Mouse (Mus musculus): Measurements from ENCODE around the gene Tdrd9.
"Not testable (repeated sequence)": the region's sequence is repeated elsewhere in the genome, so short reads cannot be mapped to it uniquely, and the experiment has no call there.

The Tdrd9 gene

DNA sequence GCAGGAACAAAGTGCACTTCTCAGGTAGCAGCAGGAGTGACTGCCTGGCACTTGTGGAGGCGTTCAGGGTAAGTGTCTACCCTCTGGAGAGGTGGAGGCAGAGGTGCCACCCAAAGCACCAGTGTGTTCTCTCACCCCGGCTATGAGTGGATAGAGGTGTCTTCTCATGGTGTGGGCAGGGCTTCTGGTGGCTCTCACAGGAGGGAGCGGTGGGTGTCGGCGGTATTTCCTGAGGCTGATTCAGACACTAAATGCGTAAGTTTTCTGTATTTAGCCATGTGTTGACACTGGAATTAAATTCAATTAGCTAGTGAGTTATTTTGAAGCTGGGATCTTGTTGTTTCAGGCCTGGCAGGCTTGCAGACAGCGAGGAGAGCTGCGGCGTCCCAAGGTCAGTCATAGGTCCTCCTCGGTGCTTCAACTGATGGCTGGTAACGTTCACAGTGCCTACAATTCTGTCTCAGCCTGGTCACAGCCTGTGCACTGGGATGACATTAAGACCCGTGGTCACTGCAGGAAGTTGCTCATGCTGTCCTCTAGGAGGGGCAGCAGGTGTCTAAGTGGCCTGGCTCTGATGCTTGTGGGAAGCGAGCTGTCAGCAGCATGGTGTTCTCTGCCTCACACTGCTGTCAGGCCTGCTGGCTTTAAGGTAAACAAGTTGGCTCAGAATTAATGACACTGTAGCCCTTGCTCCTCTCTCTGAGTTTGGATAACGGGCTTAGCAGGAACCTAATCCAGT, 54.7 kb downstream of the Tdrd9 start:
- DNase-seq (ENCODE audit: low spot score in 2 of 2) = no peak

GRCm38 (mm10) chr12:112027408-112027807, 56.0 kb downstream of the Tdrd9 start:
- DNase-seq (ENCODE audit: low spot score in 2 of 2) = no peak

GRCm38 (mm10) chr12:112033409-112033975, 62.1 kb downstream of the Tdrd9 start:
- DNase-seq (ENCODE audit: low spot score in 2 of 2) = no peak

DNA sequence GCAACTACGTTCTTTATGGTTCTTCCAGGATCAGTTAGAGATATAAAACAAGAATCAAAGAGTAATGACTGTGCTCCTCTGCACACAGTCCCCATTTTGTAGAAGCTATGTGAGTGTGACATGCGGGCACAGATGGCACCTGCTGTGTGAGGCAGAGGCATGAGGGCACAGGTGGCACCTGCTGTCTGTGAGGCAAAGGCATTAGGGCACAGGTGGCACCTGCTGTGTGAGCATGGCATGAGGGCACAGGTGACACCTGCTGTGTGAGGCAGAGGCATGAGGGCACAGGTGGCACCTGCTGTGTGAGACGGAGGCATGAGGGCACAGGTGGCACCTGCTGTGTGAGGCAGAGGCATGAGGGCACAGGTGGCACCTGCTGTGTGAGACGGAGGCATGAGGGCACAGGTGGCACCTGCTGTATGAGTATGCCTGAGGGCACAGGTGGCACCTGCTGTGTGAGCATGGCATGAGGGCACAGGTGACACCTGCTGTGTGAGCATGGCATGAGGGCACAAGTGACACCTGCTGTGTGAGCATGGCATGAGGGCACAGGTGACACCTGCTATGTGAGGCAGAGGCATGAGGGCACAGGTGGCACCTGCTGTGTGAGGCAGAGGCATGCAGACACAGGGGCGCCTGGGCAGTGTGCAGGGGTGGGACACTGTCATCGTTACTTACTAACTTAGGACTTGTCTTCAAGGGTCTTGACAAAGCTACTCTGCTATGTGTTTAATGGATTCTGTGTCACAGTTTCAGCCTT, 64.2 kb downstream of the Tdrd9 start:
- not testable (repeated sequence) for DNase-seq (ENCODE audit: low spot score in 2 of 2)

- no peak for DNase-seq (ENCODE audit: low spot score in 2 of 2)
These were observed 67.1 kb downstream of the Tdrd9 start for GRCm38 (mm10) chr12:112038441-112038840.

DNA sequence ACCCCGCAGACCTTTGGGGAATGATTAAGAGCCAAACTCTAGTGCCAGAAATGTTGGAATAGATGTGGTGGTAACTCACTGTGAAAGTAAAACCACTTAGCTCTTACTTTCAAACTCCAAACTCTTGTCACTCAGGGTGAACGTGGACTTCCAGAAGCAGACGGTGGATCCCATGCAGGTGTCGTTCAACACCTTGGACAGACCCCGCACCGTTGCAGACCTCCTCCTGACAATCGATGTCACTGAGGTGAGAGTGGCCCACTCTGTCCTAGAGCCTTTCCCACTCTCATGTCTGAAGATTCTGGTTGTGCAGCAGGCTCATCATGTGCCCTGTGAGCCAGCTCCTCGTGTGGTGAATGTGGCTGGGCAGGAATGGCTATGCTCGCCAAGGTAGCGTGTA, 67.8 kb downstream of the Tdrd9 start:
- DNase-seq (ENCODE audit: low spot score in 2 of 2) = no peak

DNA sequence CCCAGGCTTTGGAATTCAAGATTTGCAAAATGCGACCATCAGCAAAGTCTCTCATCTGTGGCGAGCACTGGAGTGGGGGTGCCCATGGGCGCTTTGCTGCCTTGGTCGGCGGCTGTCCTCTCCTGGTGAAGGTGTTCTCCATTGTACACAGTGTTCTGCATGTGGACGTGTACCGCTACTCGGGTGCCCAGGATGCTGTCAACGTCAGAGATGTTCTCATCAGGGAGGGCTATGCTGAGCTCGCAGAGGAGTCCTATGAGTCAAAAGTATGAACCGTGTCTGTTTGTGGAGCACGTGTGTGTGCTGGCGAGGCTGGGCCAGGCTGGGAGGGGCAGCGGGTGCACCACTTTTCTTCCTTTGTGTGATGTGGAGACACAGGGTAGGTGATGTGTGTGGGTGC, 71.3 kb downstream of the Tdrd9 start:
- DNase-seq (ENCODE audit: low spot score in 2 of 2) = no peak

DNA sequence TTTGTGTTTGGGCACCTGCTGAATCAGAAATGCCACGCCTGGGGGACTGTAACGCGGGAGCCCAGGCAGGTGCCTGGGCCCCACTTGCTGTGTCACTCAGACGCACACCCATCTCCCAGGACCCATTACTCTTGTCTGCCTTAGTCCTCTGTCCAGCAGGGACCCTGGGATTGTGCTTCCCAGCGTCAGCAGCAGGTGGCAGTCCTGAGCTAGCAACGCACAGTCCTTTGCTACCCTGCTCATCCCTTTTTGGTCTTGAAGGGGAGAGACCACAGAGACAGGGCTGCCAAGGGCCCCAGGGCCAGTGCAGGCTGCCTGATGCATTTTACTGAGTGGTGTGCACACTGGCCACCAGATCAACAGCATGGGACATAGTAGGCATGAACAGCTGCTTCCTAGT, 106.3 kb downstream of the Tdrd9 start:
- DNase-seq (ENCODE audit: low spot score in 2 of 2) = peak in 1 of 2 experiments; percentile 23

- DNase-seq (ENCODE audit: low spot score in 2 of 2) = no peak
These were observed 108.6 kb downstream of the Tdrd9 start for GRCm38 (mm10) chr12:112079911-112080310.

- no peak for DNase-seq (ENCODE audit: low spot score in 2 of 2)
These were observed 109.6 kb downstream of the Tdrd9 start for GRCm38 (mm10) chr12:112080911-112081310.

GRCm38 (mm10) chr12:112082241-112082640, 110.9 kb downstream of the Tdrd9 start:
- DNase-seq (ENCODE audit: low spot score in 2 of 2) = no peak

- no peak for DNase-seq (ENCODE audit: low spot score in 2 of 2)
These were observed 114.9 kb downstream of the Tdrd9 start for GRCm38 (mm10) chr12:112086250-112086649.

- no peak for DNase-seq (ENCODE audit: low spot score in 2 of 2)
These were observed 115.4 kb downstream of the Tdrd9 start for GRCm38 (mm10) chr12:112086726-112087125.

GRCm38 (mm10) chr12:112088609-112089324, 117.4 kb downstream of the Tdrd9 start:
- no peak for DNase-seq (ENCODE audit: low spot score in 2 of 2)

DNA sequence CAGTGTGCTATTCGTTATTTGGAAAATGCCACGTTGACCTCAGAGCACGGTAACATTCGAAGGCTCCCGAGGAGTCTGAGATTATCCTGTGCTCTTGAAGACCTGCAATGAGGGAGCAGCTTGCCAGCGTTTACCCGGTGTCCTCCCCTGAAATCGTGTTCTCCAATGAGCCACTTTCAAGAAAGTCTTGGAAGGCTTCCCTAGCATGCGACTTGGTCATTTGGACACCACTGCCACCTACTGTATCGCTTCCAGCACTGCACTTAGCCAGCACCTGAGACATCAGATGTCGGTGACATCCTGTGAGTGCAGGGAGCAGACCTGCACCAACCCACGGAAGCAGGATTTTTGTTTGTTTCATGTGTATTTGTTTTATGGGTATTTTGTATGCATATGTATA, 119.7 kb downstream of the Tdrd9 start:
- DNase-seq (ENCODE audit: low spot score in 2 of 2) = peak in 1 of 2 experiments; percentile 14

- DNase-seq (ENCODE audit: low spot score in 2 of 2) = no peak
These were observed 123.0 kb downstream of the Tdrd9 start for GRCm38 (mm10) chr12:112094261-112094880.

DNA sequence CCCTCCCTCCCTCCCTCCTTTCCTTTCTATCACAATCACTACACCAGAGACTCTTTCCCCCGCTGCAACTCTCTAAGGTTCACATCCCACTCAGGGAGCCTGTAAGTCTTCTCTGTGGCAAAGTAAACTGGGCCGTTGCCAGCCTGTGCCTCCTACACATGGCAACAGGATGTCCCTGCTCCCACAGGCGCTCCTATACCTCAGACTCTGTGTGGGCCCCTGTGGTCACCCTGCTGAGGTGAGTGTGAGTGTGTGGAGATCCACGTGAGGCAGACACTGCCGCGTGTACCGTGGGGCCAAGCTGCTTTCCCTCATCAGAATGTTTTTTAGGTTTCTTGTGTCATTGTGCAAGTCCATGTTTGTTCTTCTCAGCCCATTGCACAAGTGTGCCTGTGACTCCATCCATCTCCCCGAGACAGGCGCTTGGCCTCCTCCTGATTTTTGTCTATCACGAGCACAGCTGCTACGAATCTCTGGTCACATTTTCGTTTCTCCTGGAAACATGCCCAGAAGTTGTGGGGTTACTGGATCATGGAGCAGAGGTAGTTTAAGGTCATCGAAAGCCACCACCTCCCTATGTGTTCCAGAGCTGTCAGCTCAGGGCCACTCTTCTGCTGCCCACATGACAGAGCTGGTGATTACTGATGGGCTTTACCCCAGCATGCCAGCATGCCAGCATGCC, 124.8 kb downstream of the Tdrd9 start:
- DNase-seq (ENCODE audit: low spot score in 2 of 2) = no peak

DNA sequence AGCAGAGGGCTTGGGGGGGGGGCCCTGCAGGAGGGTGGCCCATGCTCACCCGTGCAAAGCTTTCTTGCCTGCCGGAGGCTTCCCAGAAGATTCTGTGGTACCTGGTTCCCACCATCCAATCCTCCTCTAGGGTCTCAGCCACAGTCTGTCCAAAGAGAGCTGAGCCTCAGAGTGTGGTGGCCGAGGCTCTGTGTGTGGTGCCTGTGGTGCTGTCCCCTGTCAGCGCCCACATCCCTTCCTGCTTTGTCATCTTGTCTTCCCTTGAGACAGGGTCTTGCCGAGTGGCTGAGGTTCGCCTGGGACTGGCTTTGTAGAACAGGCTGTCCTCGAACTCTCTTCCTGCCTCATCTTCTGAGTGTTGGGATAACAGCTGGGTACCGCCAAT, 125.4 kb downstream of the Tdrd9 start:
- DNase-seq (ENCODE audit: low spot score in 2 of 2) = no peak

GRCm38 (mm10) chr12:112100106-112100505, 128.7 kb downstream of the Tdrd9 start:
- DNase-seq (ENCODE audit: low spot score in 2 of 2) = no peak

- DNase-seq (ENCODE audit: low spot score in 2 of 2) = no peak
These were observed 129.7 kb downstream of the Tdrd9 start for GRCm38 (mm10) chr12:112101045-112101444.

GRCm38 (mm10) chr12:112103179-112103578, 131.8 kb downstream of the Tdrd9 start:
- no peak for DNase-seq (ENCODE audit: low spot score in 2 of 2)
